Mouse (Mus musculus) cerebellum, postnatal 36 days (tissue): ENCODE data around the gene D11Wsu47e.
A peak's percentile ranks its signal among the peaks of the same experiment; 100 is the strongest.

ENCODE experiments used
- DNase-seq, 2 experiments: peaks; one replicate each; pipeline ENCODE4 v3.0.0; 2021 to 2022; ENCODE audit warnings: mixed read lengths in 2 of 2

Gene D11Wsu47e

DNA sequence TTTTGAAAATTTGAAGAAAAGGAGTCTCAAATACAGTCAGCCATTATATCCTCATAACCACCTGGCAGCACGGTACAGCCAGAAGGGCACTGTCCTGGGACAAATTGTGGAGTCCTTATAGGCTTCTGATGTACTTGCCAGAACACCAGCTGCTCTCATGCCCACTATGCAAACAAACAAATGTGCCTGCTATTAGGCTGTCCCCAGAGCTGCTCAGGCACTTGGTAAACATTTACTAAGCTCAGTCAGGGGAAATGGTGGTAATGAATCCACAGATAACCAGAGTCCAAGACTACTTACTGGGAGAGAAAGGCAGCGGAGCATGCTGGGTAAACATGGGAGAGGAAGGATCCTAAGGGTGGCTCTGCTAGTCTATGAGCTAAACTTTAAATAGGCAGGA lies 17.1 kb upstream of the D11Wsu47e start:
- no peak for DNase-seq

DNA sequence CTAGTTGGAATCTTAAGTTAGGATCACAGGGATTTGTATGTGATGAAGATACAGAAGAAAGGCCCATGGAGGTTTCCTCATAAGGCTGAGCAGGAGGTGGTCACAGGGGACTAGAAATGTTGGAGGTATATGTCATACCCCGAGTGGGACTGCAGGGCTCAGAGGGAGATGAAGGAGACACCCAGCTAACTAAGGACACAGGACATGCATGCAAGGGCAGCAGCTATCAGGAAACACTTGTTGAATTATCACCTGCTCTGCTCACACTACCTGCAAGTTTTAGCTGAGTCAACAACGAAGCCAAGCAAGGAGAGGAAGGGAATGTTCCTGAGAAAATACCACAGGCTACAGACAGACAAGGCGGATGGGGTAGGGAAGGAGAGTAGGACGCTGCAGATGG lies 16.5 kb upstream of the D11Wsu47e start:
- DNase-seq = no peak

DNA sequence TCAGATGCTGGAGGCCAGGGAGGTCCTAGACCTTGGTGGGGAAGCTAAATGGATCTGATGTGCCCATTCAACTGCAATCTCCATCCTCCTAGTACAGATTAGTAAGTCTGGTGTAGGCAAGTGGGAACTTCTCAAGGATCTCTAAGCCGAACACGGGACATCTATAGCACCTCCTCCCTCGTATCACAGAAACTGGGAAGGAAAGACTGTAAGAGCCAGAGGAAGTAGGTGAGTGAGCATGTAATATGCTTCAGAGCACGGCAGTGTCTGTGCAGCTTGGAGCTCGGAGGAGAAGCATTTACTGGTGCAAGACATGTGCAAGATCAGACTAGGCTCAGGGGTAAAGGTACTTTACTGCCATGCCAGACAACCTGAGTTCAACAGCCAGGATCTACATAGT lies 15.4 kb upstream of the D11Wsu47e start:
- no peak for DNase-seq

DNA sequence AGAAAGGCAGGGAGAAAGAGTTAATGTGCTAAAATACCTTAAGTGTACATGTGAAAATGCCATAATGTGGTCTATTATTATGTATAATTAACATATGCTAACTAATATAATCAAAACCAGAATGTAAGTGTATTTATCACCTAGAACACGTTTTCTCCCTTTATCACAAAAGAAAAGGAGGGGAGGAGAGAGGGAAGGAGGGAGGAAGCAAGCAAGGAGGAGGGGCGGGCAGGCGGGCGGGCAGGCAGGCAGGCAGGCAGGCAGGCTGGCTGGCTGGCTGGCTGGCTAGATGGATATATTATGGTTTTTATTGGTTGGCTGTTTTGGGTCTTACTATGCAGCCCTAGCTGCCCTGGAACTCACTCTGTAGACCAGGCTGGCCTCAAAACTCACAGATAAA lies 14.5 kb upstream of the D11Wsu47e start:
- DNase-seq = no peak

DNA sequence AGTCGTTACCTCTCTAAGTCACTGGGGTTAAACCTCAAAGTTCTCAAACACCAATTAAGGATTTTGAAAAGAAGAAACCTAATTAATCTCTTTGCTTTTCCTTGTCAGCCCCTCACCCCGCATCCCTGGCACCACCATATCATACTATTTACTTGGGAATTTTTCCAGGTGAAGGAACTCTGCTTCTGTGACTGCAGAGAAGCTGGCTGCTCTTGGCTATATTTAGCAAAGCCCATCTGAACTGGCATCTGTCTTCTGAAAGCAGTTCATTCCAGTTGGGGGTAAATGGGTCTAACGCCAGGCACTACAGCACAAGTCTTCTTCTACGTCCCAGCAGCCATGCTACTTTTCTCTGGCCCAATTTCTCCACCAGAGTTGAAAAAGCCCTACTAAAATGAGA lies 10.6 kb upstream of the D11Wsu47e start:
- DNase-seq = no peak

DNA sequence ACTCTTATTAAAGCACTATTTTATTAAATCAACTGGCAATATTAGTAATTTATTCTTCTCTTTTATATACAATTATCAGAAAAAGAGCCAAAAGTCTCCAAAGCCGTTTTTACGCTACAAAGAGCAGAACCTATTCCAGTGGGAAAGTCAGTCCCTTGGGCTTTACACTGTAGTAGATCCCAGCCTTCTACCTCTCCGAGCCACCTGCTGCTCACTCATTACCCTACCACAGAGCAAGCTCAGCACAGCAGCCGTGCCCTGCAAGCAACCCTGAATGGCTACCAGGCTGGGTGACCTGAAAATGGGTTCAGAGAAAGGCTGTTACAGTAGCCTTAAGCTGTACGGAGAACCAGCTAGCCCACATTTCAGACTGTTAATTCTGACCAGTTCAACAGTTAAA lies 9.6 kb upstream of the D11Wsu47e start:
- no peak for DNase-seq

DNA sequence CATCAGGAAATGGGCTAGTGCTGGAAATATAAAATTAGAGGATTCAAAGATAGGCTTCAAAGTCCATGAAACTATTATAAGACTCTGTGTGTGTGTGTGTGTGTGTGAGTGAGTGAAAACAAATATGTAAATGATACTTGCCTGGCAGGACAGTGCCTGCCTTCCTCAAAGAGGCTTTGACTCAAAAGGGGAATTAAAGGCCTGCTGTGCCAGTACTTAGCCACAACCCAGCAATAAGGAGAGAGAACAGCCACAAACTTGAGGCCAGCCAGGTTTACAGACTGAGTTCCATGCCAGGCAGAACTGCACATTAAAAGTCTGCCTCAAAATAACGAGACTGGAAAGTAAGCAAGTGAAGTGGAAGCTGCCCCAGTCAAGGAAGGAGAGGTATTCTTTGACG lies 7.4 kb upstream of the D11Wsu47e start:
- no peak for DNase-seq

DNA sequence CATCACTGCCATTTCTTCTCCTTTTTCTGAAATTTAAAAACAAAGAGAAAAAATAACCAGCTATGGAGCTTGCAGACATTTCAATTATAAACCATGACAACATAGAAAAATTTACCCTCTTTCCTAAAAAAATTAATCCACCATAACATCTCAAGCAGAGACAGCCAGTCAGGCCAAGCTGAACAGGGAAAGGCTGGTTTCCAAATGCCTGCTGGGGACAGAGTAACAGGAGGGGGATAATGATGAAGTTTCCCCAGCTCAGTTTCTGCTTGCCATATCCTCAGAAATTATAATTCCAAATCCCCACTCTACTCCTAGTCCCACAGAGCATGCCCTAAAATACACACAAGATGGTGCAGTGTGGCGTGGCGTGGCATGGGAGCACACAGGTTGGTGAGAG lies 6.8 kb upstream of the D11Wsu47e start:
- no peak for DNase-seq

DNA sequence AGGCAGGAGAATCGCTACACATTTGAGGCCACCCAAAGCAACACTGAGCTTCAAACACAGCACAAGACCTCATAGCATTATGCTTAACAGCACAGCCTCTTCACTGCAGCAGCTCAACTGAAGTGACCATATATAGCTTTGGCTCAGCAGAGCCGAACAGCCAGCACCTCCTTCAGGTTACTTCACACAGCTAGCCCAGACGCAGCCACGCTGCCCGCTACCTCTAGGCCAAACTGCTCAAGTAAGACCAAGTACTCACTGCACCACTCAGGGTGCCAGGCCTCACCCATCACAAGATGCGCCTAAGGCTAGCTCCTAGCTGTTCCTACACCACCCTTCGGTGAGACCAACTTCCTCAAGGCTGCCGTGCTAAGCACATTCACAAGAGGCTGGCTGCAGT lies 5.8 kb upstream of the D11Wsu47e start:
- DNase-seq = peak in 1 of 2 experiments; percentile 25

DNA sequence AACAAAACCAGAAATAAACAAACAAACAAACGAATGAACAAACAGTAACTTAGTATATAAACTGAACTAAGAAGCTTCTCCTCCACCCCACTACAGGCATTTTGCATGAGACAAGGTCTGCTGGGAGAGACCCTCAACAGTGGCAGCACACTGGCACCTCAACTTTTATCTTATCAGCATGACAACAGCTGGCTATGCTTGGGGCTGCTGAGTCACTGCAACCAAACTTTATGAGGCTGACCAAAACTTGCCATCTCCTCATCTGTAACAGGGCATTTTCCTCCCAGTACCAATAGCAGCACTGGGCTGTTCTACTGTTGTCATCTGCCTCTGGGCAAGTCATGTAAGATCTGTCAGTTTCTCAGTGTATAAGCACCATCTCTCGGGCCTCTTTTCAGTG lies 3.3 kb upstream of the D11Wsu47e start:
- no peak for DNase-seq

DNA sequence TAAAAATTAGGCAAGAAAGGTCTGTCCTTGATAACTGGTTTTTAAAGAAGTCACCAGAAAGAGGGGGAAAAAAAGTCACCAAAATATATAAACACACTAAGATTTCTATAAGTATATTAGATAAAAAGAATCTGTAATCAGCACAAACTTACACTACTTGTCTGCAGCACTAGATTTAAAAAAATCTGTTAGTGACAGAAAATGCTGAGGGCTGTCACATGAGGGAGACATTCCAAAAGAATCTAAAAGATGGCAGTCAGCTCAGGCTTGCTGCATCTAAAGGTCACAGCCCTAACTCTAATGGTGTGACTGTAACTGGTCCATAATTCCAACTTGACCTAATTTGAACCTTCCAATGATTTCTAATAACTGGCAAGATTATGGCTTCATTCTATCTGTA lies 2.2 kb upstream of the D11Wsu47e start:
- no peak for DNase-seq

DNA sequence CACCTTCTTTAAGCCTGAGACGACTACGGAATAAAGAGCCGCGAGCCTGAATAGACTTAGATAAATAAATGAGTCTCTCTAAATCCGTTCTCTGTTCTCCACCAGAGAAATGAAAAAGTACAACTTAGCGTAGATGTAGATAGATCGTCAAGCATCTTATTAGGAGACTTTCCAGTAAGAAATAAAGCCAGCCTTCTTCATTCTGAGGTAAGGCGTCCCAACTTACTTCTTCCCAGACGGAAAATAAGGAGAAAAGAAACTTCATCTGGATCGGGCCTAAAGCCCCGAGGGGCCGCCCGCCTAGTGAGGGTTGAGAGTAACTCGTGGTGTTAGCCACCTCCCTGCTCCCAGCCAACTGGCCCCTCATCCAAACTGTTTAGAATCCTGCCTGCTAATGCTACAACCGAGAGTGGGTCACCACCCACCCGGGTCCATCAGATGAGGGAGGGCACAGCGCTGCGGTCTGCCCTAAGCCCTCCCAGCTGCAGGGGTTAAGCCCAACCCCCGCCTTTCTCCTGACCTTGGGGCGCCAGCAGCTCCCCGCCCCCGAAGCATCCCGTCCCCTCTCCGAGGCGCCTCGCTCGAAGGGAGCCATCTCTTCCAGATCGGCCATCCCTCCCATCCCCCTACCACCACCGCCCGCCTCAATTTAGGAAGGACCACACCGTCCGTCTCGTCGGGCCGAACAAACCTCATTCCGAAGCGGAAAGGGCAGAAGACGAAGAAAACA lies 1.1 kb upstream of the D11Wsu47e start:
- DNase-seq = peak in 1 of 2 experiments; percentile 36

DNA sequence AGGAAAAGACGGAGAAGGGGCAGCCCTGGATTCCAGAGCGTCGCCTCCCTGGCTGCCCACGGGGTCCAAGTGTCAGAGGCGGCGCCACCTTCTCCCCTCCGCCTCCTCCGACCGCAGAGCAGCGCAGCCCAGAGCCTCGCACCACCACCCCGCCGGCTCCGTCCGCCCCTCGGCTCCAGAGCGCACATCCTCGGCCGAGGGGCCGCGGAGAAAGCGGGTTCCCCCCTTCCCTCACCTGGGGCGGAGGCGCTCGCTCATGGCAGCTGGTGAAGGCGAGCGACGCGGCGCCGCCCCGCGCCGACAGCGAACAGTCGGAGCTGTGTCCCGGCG lies 620 bp upstream of the D11Wsu47e start:
- DNase-seq = no peak

DNA sequence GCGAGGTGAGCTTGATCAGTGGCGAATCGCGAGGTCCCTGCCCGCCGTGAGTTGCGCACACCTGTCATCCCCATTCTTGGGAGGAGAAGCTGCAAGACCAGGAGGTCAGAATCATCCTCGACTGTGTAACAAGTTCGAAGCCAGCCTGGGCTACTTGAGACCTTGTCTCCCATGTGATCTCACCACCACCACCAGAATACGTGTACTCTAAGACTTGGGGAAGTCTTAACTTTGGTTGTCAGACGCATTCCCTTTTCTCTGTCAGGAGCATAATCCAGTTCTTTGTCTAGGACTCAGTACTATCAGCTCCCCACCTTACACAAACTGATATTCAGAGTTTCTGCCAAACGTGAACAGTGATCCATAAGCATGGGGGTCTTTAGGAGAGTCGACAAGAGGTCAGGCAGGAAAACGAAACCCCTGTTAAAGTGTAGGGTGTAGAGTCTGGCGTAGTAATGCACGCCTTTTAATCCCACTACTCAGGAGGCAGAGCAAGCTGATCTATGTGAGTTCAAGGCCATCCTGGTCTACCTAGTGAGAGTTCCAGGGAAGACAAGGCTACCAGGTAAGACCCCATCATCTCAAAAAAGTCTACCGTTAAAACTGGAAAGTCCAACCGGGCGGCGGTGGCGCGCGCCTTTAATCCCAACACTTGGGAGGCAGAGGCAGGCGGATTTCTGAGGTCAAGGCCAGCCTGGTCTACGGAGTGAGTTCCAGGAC lies 655 bp downstream of the D11Wsu47e start:
- no peak for DNase-seq

DNA sequence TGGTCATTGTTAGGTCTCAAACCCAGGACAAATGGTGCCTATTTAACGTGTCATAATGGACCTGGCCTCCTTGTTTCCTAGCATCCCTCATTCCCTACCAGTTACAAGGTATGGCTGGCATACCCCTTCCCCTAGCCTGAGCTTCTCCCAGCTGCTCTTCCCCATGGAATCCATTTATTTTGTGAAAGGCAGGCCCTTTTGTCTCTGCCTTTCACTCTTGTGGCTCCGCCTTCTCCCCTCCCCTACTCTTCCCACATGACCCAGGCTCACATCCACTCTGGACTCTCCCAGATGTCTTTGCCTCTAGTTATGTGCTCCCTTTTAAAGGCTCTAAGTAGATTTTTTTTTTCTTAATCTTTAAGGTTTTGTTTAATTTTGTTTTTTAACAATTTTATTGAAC lies 2.8 kb downstream of the D11Wsu47e start:
- DNase-seq = no peak

DNA sequence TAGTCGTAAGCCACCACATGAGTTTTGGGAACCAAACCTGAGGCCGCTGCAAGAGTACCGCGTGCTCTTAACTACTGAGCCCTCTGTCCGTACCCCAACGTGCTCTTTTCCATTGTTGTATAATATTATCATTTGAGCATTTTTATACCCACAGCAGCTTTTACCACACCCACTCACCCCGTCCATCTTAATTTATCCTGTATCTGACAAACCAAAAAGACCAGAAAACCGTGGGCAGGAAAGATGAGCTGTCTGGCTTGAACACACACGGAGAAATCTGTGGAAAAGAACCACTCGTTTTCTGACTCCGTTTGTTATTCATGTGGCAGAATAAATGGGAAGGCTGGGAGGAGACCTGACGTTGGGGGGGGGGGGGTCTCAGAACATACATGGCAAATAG lies 6.3 kb downstream of the D11Wsu47e start:
- no peak for DNase-seq

DNA sequence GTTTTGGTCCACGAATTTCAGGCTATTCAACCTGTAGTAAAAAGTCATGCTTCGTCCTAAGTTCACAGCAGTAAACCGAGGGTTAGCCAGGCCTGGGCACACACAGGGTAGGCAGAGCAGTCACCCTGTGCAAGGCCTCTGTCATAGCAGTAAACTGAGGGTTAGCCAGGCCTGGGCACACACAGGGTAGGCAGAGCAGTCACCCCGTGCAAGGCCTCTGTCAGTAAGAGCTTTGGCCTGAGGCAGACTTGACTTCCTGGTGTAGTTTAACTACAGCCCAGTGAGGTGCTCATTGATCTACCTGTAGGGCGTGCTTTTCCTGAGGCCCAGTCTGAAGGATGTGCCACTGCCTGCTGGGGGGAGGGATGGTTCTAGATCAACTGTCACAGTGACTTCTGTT lies 7.1 kb downstream of the D11Wsu47e start:
- DNase-seq = no peak

DNA sequence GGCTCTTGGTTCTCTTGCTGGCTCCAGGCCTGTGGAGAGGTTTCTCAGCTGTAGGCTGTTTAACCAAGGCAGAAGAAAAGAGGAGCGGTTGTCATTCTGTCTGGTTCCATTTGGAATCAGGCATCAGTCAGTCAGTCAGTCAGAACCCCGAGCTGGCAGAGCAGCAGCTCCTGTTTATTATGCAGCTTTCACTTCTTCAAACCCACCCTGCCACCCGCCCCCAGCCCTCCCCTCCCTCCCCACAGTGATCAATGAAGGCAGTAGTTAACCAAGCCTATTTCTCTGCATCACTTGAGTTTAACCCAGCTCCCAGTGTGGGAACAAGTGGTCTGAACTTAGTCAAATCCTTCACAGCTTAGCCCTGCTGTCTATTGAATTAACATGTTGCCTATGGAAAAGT lies 7.6 kb downstream of the D11Wsu47e start:
- no peak for DNase-seq

DNA sequence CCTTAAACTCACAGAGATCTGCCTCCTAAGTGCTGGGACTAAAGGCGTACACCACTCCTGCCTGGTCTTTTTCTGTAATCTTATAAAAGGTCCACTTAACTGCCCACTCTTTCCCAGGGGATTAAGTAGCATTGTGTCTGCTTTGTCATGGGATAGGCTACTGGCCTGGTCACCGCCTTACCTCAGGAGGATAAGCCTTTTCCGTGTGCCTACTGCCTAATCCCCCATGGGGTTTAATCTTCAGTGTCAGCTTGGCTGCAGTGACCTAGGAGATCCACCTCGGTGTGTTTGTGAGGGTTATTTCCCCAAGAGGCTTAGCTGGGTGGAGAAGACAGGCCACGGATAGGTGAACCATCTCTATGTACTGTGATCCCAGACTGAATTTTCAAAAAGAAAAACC lies 13.4 kb downstream of the D11Wsu47e start:
- DNase-seq = no peak

DNA sequence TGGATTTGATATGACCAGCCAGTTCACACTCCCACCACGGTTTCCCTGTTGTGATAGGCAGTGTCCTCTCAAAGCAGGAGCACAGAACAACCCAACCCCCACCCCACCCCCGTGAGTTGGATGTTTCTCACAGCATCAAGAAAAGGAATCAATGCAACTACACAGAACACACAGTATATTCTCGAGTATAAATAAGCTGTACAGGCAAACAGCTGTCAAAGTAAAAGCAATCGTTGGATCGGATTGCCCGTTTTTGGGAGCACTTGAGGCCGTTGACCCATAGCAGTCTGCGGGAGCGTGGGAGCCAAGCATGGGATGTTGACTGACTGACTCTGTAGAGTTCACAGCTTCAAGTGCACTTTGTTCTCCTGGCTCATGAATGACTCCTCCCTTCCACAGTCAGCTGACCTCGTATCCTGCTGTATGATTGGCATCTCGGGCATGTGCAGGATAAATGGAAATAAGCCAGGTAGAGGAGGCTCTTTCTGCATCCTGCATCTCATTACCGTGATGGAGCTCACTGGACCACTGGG lies 13.9 kb downstream of the D11Wsu47e start:
- DNase-seq = no peak

DNA sequence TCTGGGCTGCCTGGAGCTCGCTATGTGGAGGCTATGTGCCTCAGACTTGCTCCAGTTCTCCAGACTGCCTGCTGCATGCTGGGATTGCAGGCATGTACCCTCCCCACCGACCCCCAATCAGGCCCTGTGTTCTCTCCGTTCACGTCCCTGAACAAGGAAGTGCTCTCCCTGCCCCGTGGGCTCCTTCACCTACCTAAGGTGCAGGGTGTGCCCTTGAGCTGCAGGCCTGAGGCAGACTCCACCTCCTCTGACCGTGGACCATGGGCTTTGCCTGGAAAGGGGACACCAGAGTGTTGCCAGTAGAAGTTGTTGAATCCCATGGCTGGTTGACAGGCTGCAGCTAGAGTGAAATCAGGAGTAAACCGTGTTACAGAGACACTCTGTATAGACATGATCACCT lies 15.4 kb downstream of the D11Wsu47e start:
- no peak for DNase-seq

DNA sequence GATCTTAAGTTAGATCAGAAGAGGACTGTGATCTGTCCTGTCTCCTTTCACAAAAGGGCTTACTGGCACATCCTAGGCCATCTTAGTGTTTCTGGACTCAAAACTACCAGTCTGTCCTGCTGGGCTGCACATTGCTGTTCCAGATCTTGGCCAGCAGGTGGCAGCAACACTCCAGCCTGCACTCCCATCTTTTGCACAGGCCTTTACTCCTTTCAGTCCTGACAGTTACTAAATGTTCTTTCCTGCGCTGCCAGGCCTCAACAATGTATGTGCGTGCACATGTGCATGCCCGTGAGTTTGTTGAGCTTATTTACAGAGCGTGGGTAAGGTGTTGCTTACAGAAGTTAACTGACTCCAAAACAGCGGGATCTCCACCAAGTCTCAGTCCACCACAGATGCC lies 19.5 kb downstream of the D11Wsu47e start:
- DNase-seq = peak; percentile 79 to 80

DNA sequence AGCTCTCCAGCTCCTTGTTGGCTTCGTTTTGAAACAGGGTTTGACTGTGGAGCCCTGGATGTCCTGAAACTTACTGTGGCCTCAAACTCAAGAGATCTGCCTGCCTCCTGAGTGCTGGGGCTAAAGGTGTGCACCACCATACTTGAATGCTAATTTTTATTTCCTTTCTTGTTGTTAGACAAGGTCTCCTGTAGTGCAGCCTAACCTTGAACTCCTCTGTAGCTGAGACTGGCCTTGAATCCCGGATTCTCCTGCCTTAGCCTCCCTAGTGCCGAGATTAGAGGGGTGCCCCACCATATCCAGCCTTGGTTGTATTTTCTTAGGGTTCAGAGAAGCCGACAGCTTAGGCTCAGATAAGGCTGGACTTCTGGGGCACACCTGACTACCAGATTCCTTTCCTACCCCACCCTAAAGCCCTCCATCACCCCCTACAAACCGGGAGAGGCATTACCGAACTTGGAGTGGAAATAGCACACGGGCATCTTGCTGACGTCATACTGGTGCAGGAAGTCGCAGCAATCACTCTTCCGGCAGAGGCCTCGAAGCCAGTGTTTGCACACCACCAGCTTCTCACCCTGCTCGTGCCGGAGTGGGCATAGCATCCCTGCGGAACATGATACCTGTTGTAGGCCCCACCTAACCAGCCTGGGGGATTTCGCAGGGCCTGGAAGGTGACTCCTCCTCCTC lies 21.9 kb downstream of the D11Wsu47e start:
- no peak for DNase-seq

DNA sequence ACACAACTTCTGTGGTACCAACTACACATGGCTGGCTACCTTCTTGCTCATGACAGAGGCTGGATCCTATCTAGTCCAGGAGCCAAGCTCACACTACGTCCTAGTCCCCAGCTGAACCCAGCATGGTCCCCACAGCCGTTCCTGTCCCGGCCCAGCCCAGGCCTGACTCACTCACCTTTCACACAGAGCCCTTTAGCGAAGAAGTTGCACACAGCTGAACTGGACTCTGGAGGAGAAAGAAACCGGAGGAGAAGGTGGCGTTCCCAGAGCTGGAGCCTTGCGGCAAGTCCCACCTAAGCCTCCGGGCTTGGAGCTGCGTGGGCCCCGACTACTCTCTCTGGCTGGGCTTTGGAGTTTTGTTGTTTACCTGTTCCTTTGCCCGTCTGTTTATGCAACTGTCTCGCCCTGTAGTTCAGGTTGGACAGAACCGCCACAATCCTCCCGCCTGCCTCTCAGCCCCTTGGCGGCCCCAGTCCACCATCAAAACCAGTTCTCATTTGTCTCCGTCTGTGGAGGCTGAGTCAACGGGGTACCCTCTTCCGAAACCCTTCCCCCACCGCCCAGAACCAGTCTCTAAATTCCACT lies 24.5 kb downstream of the D11Wsu47e start:
- no peak for DNase-seq
